Mouse (Mus musculus): ENCODE measurements around the gene Snx4. TPM values are rescaled to one million over a fixed set of nuclear protein-coding genes. Genes with fewer than 3 reads are reported as not detected.
A peak's percentile ranks its signal among the peaks of the same experiment; 100 is the strongest.
"Not testable (repeated sequence)": the region's sequence is repeated elsewhere in the genome, so short reads cannot be mapped to it uniquely, and the experiment has no call there.

The Snx4 gene
- polyA plus RNA-seq (2017; shearing (Covaris generic)), result 100 to 1,000 TPM; 109 to 115 TPM

- peak; percentile 81 for ATAC-seq
These were observed at the start of gene Snx4 for GRCm38 (mm10) chr16:33251194-33252051. Gene Snx4, plus strand, starts transcription at chr16:33251442.

GRCm38 (mm10) chr16:33210812-33211211 lies 40.4 kb upstream of the Snx4 start:
- no peak for ATAC-seq

- ATAC-seq, result no peak
These were observed 34.8 kb upstream of the Snx4 start for GRCm38 (mm10) chr16:33216313-33217003.

- not testable (repeated sequence) for ATAC-seq
These were observed 33.6 kb upstream of the Snx4 start for GRCm38 (mm10) chr16:33217553-33218085.

GRCm38 (mm10) chr16:33222482-33222881 lies 28.8 kb upstream of the Snx4 start:
- ATAC-seq, result no peak

- no peak for ATAC-seq
These were observed 26.9 kb upstream of the Snx4 start for GRCm38 (mm10) chr16:33224381-33224780.

- ATAC-seq, result no peak
These were observed 17.1 kb upstream of the Snx4 start for GRCm38 (mm10) chr16:33234128-33234527.

- no peak for ATAC-seq
These were observed 15.1 kb upstream of the Snx4 start for GRCm38 (mm10) chr16:33236151-33236550.

- ATAC-seq, result no peak
These were observed 11.9 kb upstream of the Snx4 start for GRCm38 (mm10) chr16:33239305-33239704.

- ATAC-seq, result no peak
These were observed 9.2 kb upstream of the Snx4 start for GRCm38 (mm10) chr16:33242046-33242445.

GRCm38 (mm10) chr16:33244136-33244691 lies 7.0 kb upstream of the Snx4 start:
- no peak for ATAC-seq

GRCm38 (mm10) chr16:33244933-33245470 lies 6.2 kb upstream of the Snx4 start:
- no peak for ATAC-seq

GRCm38 (mm10) chr16:33246526-33246925 lies 4.7 kb upstream of the Snx4 start:
- no peak for ATAC-seq

- no peak for ATAC-seq
These were observed 4.2 kb upstream of the Snx4 start for GRCm38 (mm10) chr16:33247006-33247405.

GRCm38 (mm10) chr16:33250651-33251120 lies 556 bp upstream of the Snx4 start:
- peak; percentile 22 for ATAC-seq

- no peak for ATAC-seq
These were observed 4.4 kb downstream of the Snx4 start for GRCm38 (mm10) chr16:33255601-33256000.

GRCm38 (mm10) chr16:33258530-33258929 lies 7.3 kb downstream of the Snx4 start:
- ATAC-seq, result no peak

GRCm38 (mm10) chr16:33259824-33260223 lies 8.6 kb downstream of the Snx4 start:
- no peak for ATAC-seq

GRCm38 (mm10) chr16:33260825-33261224 lies 9.6 kb downstream of the Snx4 start:
- ATAC-seq, result no peak

GRCm38 (mm10) chr16:33261584-33262061 lies 10.4 kb downstream of the Snx4 start:
- ATAC-seq, result peak; percentile 78

- ATAC-seq, result no peak
These were observed 10.9 kb downstream of the Snx4 start for GRCm38 (mm10) chr16:33262096-33262495.

GRCm38 (mm10) chr16:33267616-33268253 lies 16.5 kb downstream of the Snx4 start:
- ATAC-seq, result no peak

All from activated CD4-positive, CD25-positive, alpha-beta regulatory T cell, adult 4 months (primary cell).